Mouse (Mus musculus): ENCODE results near the gene Gm10961.

- no peak for TF ChIP-seq CTCF (conservative IDR thresholded peaks at IDR 0.05; ENCODE audit: insufficient read depth, insufficient read length, low read depth, low read length)
- TF ChIP-seq POLR2A (IDR thresholded peaks at IDR 0.05; ENCODE audit: low read depth, low read length) = no peak
Observed at GRCm38 (mm10) chr3:107631523-107631958, 419 bp downstream of the Gm10961 start, which contains the start of gene Strip1.

Measured in kidney, adult 2 months (tissue).